Mouse (Mus musculus): ENCODE data around the gene Ddr1.
A peak's percentile ranks its signal among the peaks of the same experiment; 100 is the strongest.
"Not testable (repeated sequence)": the region's sequence is repeated elsewhere in the genome, so short reads cannot be mapped to it uniquely, and the experiment has no call there.

Gene Ddr1

DNA sequence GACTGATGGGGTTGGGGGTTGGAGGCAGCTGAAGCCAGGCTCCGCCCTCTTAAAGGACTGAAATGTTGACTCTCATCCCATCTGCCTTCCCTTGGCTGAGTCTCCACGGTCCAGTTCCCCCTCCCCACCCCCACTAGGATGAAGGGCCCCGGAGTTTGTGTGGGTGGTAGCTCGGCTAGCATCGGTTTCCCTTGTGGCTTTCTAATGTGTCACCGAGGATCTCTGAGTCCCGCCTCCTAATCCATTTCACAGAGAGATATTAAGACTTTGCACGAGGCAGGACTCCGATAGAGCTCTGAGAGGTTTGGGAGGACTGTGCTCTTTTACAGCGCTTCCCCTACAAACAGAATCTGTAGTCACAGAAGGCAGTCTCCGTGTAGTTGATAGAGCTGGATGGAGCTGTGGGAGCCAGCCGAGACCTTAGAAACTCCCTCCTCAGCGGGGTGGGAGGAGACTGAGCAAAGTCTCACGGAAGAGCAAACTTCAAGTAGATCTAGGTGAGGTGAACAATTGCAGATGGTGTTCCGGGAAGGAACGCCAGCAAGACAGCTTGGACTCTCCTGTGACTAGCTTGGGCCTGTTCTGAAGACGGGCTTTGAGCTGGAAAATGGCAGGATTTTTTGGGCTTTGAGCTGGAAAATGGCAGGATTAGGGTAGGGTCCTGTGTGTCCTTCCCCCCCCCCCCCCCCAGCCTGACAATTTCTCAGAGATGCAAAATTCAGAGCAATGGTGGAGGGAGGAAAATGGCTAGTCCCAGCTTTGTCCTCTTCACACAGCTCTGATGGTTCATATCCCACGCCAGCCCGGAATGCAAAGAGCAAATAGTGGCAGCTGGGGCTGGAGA is at the start of gene Ddr1:
Gene Ddr1 (minus strand): TSS at position 1 of the 844 bp plus-strand sequence.
- DNase-seq (ENCODE audit: low spot score): peak; percentile 50

DNA sequence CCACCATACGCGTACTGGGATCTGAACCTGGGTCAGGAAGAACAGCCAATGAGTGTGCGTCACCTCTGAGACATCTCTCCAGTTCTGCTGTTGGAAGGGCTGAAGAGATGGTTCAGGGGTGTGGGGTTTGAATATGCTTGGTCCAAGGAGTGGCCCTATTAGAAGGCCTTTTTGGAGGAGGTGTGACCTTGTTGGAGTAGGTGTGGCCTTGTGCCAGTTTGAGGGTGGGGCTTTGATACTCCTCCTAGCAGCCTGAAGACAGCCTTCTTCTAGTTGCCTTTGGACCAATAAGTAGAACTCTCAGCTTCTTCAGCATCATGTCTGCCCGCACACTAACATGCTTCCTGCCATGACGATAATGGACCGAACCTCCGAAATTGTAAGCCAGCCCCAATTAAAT is 49.2 kb upstream of the Ddr1 start:
- DNase-seq (ENCODE audit: low spot score): no peak

DNA sequence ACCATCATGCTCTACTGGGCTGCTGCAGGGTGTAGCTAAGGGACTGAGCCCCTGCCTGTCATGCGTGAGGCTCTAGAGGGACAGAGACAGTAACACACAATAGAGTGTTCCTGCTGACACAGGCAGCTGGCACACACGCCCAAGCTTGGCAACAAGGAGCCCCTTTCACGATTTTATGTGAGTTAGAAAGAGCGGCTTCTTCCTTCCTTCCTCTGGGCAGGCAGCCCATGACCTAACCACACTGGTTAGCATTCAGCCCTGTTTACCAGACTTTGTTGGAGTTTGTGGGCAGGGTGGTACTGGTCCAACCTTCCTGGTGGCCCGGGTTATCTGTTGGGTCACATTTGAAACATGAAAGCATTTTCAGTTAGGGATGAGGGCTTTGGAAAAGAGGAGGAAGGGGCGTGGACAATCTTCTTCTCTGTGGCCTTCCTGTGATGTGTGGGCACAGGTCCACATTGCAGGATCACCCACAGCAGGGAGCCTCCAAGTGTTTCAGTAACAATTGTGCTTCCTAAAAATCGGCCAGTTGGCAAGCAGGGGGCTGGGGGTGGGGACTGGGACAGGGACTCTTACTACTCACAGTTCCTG is 47.9 kb upstream of the Ddr1 start:
- DNase-seq (ENCODE audit: low spot score): no peak

DNA sequence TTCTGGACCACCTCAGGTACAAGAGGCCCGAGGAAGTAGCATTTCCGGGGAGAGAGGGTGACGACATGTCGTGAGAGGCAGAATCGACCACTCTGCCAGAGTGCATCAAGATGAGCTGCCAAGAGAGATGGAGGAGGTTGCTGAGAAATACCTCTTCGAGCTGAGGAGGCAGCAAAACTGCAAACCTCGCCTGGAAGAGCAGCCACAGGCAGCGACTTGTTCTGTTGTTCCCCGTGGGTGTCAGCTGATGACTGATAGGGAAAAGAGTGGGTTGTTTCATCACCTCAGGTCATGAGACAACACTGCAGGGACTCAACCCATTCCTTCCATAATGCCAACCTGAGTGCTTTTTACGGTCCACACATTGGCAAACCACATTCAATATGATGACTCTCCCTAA is 45.3 kb upstream of the Ddr1 start:
- DNase-seq (ENCODE audit: low spot score): no peak

DNA sequence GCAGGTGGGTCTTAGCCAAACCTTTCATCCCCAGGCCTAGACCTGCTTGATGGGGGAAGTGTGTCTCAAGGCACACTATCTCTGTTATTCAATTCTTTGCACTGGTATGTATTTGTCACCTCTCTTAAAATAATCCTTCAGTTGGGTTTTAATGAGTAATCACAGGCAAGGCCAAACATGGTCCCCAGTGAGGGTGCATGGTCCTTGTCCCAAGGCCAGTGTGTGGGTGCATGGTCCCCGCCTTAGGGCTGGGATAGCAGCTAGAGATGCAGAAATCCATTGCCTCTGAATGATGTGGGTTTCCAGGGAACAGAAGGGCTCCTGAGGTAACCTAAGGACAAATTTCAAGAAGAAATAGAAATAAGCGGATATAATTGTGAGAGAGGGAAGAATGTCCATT is 39.9 kb upstream of the Ddr1 start:
- no peak for DNase-seq (ENCODE audit: low spot score)

DNA sequence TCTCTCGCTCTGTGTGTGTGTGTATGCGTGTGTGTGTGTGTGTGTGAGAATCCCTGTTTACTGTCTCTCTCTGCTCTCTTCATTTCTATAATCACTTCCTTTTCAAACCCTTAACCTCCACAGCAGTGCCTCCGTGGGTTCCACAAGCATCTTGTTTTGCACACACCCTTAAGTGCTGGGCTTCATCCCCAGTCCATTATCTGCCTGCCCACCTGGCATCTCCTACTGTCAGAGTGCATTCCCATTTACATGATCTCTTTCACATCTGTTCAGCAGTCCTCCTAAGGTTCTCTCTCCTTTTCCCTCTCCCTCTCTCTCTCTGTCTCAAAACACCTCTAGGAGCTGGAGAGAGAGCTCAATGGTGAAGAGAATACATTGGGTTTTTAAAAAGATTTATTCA is 38.5 kb upstream of the Ddr1 start:
- DNase-seq (ENCODE audit: low spot score): no peak

DNA sequence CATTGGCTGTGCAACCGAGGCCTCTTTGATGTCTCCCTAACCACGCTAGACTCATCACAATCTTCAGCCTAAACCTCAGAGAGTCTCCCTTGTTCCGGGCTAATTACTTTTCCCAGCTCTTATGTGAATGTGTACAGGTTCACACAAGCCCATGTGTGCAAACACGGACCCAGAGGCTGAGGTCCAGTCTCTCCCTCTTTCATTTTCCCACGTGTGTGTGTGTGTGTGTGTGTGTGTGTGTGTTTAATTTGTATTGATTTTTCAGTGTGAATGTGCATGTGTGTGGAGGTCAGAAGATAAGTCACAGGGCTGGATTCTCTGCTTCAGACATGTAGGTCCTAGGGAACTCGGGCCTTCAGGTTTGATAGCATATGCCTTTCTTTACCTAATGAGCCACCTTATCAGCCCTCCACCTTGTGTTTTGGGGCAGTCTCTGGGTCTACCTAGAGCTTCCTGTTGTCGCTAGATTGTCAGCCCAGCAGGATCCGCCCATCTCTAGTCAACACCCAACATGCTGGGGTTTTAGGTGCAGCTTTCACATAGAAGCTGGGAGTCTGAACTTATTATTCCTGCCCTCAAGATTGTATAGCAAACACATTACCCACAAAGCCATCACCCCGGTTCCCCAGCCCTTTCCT is 37.3 kb upstream of the Ddr1 start:
- no peak for DNase-seq (ENCODE audit: low spot score)

DNA sequence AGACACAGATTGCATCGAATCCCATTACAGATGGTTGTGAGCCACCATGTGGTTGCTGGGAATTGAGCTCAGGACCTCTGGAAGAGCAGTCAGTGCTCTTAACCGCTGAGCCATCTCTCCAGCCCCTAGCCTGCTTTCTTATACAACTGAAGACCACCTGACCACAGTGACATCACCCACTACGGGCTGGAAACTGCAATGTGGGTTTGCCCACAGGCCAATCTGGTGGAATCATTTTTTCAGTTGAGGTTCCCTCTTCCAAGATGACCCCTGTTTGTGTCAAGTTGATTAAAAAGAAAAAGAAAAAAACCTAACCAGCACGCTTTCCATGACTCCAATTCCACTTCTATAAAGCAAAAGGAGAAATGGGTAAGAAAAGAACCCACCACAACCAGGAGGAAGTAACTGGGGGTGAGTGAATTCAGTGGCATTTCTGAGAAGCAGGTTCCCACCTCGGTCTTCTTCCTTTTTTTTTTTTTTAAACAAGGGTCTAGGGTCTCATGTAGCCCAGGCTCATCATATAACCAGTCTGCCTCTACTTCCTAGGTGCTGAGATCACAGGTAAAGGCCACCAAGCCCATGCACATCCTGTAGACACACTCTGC is 36.0 kb upstream of the Ddr1 start:
- DNase-seq (ENCODE audit: low spot score): no peak

DNA sequence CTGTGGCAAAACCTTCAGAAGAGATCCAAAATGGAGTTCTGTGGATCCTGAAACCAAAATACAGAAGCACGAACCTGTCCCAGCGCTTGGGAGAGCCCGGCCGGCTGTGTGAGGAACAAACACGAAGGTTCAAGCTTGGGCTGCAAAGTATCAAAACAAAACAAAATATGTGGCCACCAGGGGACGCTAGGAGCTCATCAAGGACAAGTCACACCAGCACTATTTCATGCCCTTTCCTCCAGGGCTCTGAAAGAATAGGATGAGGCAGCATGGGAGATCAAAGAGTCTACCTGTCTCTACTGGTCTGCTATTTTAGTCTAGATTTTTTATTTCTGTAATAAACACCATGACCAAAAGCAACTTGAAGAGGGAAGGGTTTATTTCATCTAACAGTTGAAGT is 35.3 kb upstream of the Ddr1 start:
- DNase-seq (ENCODE audit: low spot score): peak; percentile 92

DNA sequence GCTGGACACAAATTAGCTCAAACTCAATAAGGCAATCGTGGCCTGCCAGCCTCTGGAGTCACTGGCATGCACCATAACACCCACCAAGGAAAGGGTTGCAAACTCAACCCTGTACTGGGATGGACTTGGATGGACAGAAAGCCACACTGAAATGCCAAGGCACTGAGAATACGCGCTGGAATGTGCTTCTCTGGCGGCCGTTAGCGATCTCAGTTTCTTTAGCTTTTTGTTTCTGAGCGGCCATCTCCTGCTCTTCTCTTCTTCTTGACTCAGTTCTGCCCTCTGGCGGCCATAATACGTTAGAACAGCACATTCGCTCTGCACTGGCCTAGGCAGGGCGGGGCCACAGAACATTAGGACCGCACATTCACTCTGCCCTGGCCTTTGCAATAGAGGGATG is 33.3 kb upstream of the Ddr1 start:
- DNase-seq (ENCODE audit: low spot score): peak; percentile 79

DNA sequence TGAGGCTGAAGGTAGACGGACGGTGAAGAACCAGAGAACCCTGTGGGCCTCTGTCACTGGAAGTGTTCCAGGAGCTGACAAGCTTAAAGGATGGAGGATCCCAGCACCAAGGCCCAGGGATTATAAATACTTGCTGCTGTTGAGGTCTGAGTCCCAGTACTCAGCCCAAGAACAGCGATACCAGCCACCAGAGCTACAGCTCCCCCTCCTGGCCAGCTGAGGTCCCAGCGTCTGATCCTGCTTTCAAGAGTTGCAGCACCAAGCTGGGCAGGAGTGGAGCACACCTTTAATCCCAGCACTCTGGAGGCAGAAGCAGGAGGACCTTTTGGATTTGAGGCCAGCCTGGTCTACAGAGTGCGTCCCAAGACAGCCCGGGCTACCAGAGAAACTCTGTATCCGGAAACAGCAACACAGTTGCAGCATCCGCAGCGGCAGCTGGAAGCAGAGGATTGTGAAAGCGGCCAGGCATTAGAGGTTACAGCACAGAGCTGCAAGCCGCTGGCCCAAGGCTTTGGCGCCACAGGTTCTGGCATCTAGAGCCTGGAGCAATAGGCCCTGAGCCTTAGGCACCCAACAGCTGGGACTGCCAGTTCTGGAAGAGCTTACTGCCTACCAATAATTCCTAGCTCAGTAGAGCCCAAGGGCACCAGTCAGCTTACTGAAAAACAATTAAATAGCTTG is 32.0 kb upstream of the Ddr1 start:
- peak; percentile 71 for DNase-seq (ENCODE audit: low spot score)

DNA sequence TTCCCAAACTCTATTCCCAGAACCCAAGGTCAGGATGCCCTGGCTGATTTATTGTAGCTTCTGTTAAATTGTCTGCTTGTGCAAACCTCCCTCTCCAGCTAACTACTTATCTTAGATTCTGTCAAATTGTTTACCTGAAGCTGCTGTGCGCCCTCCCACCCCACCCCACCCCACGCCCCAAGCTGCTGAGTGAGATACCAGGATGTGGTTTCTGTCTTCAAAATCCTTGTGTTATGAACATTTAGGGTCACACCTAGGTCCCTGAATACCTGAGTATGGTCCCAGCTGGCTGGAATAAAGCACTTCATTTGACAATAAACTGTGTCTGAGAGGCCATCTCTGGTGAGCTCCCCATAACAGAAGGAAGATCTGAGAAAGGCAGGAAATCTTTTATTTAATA is 30.1 kb upstream of the Ddr1 start:
- DNase-seq (ENCODE audit: low spot score): no peak

DNA sequence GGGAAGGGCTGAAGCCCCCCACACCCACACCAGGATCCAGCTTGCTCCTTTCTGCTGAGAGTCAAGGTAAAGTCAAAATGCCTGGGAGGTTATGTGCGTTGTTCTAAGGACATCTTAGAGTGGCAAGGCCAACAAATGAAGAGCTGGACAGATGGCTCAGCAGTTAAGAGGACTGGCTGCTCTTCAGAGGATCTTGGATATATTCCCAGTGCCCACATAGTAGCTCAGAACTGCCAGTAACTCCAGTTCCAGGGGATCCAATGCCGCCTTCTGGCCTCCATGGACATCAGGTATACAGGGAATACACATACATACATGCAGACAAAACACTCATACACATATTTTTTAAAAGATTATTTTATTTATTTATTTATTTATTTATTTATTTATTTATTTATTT is 29.0 kb upstream of the Ddr1 start:
- no peak for DNase-seq (ENCODE audit: low spot score)

DNA sequence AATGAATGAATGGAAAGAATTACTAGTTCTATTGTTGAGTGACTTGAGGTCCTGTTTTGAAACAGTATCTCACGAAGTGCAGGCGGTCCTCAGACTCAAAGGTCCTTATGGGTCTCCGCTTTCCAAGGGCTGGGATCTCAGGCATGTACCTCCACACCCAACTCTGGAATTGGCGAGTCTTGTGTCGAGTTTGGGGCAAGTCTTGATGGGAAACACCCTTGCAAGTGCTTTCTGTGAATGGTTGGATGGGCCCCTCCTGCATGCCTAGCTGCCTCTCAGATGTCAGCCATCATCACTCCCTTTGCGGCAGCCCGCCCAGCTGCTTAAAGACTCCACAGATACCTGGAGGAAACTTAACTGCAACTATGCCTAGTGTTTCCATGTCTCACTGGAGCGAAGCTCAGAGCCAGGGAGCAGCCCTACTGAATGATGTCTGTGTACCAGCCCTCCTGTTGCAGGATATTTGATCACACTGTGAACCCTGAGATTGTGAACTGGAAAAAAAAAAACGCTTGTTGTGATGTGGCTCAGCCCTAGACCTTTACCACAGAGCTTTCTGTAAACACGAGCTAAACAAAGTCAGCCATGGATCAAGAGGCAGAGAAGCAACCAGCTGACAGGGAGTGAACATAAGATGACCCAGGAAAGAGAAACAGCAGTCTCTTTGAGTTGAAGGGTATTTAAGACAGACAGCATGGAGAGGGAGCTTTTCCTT is 27.2 kb upstream of the Ddr1 start:
- no peak for DNase-seq (ENCODE audit: low spot score)

DNA sequence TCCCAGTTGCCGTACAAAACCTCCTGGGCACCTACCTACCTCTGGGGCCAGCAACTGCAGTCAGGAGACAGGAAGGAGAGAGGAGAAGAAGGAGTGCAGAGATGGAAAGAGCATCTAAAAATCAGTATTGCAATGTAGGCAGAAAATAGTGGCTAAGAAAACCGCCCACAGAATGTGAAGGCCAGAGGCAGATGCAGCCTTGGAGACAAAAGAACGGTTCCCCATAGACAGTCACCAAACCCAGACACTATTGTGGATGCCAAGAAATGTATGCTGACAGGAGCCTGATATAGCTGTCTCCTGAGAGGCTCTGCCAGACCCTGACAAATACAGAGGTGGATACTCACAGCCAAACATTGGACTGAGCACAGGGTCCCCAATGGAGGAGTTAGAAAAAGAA is 25.7 kb upstream of the Ddr1 start:
- DNase-seq (ENCODE audit: low spot score): not testable (repeated sequence)

DNA sequence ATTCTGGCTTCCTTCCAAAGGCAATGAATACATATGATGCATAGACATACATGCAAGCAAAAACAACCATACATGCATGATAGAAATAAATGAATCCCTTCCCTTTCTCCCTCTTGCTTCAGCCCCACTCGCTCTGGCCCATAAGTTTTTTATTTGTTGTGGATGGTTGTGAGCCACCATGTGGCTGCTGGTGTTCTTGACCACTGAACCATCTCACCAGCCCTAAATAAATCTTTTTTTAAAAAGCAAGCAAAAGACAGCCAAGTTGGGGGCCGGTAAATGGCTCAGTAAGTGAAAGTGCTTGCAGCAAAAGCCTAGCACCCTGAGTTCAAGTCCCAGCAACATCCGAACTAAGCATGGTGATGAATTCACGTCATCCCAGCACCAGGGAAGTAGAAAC is 24.4 kb upstream of the Ddr1 start:
- no peak for DNase-seq (ENCODE audit: low spot score)

DNA sequence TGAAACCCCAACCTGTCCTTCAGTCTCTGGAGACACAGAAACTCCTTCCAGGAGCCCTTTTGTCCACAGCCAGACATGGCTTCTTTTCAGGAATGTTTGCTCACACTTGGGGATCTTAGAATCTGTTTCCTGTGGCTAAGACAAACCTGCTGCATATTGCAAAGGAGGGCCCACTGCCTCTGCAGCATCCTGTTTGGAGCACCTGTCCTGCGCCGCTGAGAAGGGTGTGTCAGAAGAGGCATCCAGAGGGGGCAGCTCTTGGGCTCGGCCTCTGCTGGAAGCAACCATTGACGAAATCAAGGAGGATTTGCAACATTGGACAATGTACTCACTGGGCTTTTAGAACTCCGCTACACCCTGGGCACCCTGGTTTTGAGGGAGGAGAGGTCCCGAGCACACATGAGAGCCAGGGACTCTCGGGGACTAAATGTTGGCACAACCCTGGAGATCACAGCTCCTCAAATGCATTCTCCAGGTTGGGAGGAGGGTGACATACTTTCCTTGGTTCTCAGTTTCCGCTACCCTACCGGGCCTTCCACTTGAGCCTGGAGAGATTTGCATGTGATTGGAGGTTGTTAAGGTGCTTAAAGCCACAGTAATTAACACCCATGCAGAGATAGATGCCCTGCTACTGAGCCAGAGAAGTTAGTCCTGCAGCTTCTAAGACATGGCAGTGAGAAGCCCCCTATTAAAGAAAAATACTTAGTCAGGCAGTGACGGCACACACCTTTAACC is 23.2 kb upstream of the Ddr1 start:
- DNase-seq (ENCODE audit: low spot score): no peak

DNA sequence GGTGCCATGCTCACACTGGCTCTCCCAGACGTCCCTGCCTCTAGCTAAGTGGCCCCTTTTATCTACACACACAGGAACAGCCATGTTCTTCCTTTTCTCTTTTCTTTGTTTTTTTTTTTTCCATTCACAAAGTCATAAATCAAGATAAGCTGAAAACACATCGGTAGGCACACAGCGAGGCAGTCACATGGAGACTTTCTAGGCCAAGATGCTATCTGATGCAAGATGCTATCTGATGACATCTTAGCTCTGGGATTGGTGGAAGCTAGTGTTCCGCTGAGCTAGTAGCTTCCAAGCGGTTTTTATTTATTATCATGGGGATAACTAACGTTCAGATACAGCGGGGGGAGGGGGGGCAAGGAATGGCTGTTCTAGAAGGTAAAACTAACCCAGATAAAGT is 22.6 kb upstream of the Ddr1 start:
- no peak for DNase-seq (ENCODE audit: low spot score)

DNA sequence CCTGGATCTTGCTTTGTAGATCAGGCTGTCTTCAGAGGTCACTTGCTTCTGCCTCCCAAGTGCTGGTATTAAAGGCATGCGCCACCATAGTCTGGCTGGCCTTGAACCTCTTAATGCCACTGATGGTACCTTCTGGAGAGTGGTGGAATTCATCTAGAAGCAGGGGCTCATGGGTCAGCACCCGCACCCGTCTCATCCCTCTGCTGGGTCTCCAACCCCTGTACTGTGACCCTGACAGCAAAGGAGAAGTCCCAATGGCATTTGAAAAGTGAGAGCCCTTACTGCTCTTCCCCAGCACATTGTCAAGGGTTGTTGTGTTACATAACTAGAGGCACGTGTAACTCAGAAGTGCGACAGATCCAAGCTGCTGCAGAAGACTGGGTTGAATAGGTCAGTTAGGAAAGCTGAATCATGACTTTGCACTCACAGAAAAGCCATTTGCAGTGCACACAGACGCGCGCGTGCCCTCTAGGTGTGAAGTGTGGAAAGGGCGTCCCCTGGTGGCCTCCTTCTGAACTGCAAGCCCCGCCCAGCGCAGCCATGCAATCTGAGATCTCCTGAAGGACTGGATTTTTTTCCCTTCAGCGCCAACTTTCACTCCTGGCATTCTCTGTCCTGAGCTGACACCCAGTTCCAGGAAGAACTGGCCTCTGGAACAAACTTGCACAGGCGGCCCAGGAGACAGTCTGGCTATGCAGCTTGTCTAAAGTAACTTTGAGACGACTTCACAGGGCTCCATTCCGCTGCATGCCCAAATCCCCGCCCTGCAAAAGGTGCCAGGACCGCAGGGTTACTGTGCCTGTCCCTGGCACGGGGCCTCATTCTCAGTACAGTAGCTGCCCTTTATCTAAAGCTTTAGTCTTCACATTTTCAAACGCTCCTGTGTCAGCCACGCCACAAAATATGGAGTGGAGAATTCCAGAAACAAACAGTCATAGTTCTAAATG is 21.1 kb upstream of the Ddr1 start:
- peak; percentile 98 for DNase-seq (ENCODE audit: low spot score)

DNA sequence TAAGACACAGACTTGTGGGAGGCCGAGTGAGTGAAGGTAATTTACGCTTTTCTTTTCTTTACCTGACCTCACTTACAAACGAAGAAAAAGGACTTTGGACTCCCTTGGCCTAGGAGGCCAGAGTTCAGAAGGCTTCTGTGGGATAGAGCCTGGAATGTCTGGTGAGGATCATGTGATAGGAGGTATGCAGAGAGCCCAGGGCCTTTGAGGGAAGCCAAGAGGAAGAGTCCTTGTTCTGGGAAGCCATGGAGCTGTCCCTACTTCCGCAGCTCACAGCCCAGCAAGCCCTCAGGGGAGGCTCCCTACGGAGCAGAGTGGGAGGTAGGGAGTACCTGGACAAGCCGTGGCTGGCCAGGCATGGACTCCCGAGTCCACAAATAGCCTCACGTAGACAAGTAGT is 17.3 kb upstream of the Ddr1 start:
- no peak for DNase-seq (ENCODE audit: low spot score)

Data from ovary, postnatal 14 days (tissue).